Mouse (Mus musculus): ENCODE data around the gene Myocos. TPM values are rescaled to one million over a fixed set of nuclear protein-coding genes. Genes with fewer than 3 reads are reported as not detected.

The Myocos gene
- polyA plus RNA-seq, 1 experiment from 2014 or later: not detected

- no peaks in the 10 kb centered on the region for H3K9me3 ChIP-seq (ENCODE audit: low read length)
- H3K4me3 ChIP-seq (ENCODE audit: low read length): no peak overlapping the region
- no peak overlapping the region for H3K27ac ChIP-seq (ENCODE audit: low read length)
- no peak overlapping the region for H3K9ac ChIP-seq (replicated peaks; ENCODE audit: low read length)
- H3K4me1 ChIP-seq (ENCODE audit: insufficient read depth, low read length): no peaks in the 10 kb centered on the region
- H3K4me2 ChIP-seq (replicated peaks; ENCODE audit: low read depth, low read length): no peak overlapping the region
- H3K27me3 ChIP-seq (ENCODE audit: insufficient read depth, low read length): no peaks in the 10 kb centered on the region
- no peak for ATAC-seq (ENCODE audit: low FRiP score, low TSS enrichment)
- H3K36me3 ChIP-seq (ENCODE audit: insufficient read depth, low read length): no peaks in the 10 kb centered on the region
- WGBS: 20% methylated on average over 4 of the region's 4 CpGs
Measured at GRCm38 (mm10) chr1:162623895-162624294, 34.1 kb downstream of the Myocos start.

DNA sequence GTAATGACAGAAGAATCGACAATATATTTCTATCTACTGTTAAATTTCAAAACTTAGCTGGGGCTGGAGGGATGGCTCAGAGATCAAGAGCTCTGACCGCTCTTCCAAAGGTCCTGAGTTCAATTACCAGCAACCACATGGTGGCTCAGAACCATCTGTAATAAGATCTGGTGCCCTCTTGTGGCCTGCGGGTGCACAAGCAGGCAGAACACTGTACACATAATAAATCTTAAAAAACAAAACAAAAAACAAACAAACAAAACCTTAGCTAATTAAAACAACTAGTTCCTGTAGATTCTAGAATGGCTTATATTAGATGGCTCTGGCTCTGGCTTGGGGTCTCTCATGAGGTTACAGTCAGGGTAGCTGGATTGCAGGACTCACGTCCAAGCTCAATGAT, 37.5 kb downstream of the Myocos start:
- Histone ChIP-seq H3K27me3 (ENCODE audit: insufficient read depth, low read length) (no peaks in the 10 kb centered on the region), H3K27ac (ENCODE audit: low read length) (no peak overlapping the region), H3K9me3 (ENCODE audit: low read length) (no peaks in the 10 kb centered on the region), H3K36me3 (ENCODE audit: insufficient read depth, low read length) (no peaks in the 10 kb centered on the region), H3K4me2 (replicated peaks; ENCODE audit: low read depth, low read length) (no peak overlapping the region), H3K4me3 (ENCODE audit: low read length) (no peak overlapping the region), H3K4me1 (ENCODE audit: insufficient read depth, low read length) (no peaks in the 10 kb centered on the region), H3K9ac (replicated peaks; ENCODE audit: low read length) (no peak overlapping the region)
- WGBS: 72% methylated on average over 4 of the region's 4 CpGs
- ATAC-seq (ENCODE audit: low FRiP score, low TSS enrichment): no peak

DNA sequence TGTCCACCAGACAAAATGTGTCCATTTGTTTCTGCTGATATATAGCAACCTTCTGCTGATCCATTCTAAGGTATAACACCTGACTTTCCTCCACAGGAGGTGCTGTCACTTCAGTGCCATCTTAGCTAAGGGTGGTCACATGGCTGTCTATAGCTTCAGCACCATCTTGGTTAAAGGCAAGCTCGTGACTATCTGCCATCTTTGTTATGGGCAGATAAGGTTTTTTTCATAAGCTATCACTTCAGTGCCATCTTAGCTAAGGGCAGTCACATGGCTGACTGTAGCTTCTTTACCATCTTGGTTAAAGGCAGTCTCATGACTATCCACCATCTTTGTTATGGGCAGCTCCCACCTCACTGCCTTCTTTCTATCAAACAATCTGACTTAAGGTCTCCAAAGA, 42.5 kb downstream of the Myocos start:
- no peaks in the 10 kb centered on the region for H3K4me1 ChIP-seq (ENCODE audit: insufficient read depth, low read length)
- no peak overlapping the region for H3K27ac ChIP-seq (ENCODE audit: low read length)
- H3K36me3 ChIP-seq (ENCODE audit: insufficient read depth, low read length): no peaks in the 10 kb centered on the region
- no peaks in the 10 kb centered on the region for H3K9me3 ChIP-seq (ENCODE audit: low read length)
- 81% methylated on average over 1 of the region's 1 CpGs for WGBS
- no peaks in the 10 kb centered on the region for H3K27me3 ChIP-seq (ENCODE audit: insufficient read depth, low read length)
- no peak for ATAC-seq (ENCODE audit: low FRiP score, low TSS enrichment)
- no peak overlapping the region for H3K4me2 ChIP-seq (replicated peaks; ENCODE audit: low read depth, low read length)
- H3K4me3 ChIP-seq (ENCODE audit: low read length): no peak overlapping the region
- H3K9ac ChIP-seq (replicated peaks; ENCODE audit: low read length): no peak overlapping the region

DNA sequence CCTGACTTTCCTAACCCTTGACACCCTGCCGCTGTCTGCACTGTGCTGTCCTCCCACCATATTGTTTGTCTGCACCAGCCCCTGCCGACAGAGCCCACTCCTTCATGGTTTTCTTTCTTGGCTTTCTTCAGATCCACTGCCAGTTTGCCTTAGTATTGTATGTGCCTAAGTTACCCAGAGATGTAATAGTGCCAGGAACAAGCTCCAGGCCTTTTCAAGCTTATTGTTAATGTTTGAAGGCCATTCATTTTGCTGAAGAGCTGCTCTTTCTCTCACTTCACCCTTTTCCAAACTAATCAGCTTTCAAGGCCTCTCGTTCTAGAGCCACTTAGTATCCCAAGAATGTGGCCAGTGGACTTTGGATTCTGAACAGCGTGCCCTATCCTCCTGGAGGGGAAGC, 46.8 kb downstream of the Myocos start:
- no peaks in the 10 kb centered on the region for H3K9me3 ChIP-seq (ENCODE audit: low read length)
- ATAC-seq (ENCODE audit: low FRiP score, low TSS enrichment): no peak
- WGBS: 80% methylated on average over 4 of the region's 4 CpGs

GRCm38 (mm10) chr1:162609633-162610250, 48.3 kb downstream of the Myocos start:
- no peaks in the 10 kb centered on the region for H3K36me3 ChIP-seq (ENCODE audit: insufficient read depth, low read length)
- H3K27ac ChIP-seq (ENCODE audit: low read length): no peak overlapping the region
- H3K4me2 ChIP-seq (replicated peaks; ENCODE audit: low read depth, low read length): no peak overlapping the region
- WGBS: 51% methylated on average over 9 of the region's 9 CpGs
- ATAC-seq (ENCODE audit: low FRiP score, low TSS enrichment): no peak
- no peak overlapping the region for H3K9ac ChIP-seq (replicated peaks; ENCODE audit: low read length)
- H3K9me3 ChIP-seq (ENCODE audit: low read length): no peaks in the 10 kb centered on the region
- no peaks in the 10 kb centered on the region for H3K27me3 ChIP-seq (ENCODE audit: insufficient read depth, low read length)
- no peak overlapping the region for H3K4me3 ChIP-seq (ENCODE audit: low read length)
- H3K4me1 ChIP-seq (ENCODE audit: insufficient read depth, low read length): no peaks in the 10 kb centered on the region

More for the DNA sequence above, 46.8 kb downstream of the Myocos start:
- H3K36me3 ChIP-seq (ENCODE audit: insufficient read depth, low read length): no peaks in the 10 kb centered on the region
- no peaks in the 10 kb centered on the region for H3K27me3 ChIP-seq (ENCODE audit: insufficient read depth, low read length)
- H3K4me2 ChIP-seq (replicated peaks; ENCODE audit: low read depth, low read length): no peak overlapping the region
- no peak overlapping the region for H3K4me3 ChIP-seq (ENCODE audit: low read length)
- no peak overlapping the region for H3K9ac ChIP-seq (replicated peaks; ENCODE audit: low read length)
- no peak overlapping the region for H3K27ac ChIP-seq (ENCODE audit: low read length)
- H3K4me1 ChIP-seq (ENCODE audit: insufficient read depth, low read length): no peaks in the 10 kb centered on the region

DNA sequence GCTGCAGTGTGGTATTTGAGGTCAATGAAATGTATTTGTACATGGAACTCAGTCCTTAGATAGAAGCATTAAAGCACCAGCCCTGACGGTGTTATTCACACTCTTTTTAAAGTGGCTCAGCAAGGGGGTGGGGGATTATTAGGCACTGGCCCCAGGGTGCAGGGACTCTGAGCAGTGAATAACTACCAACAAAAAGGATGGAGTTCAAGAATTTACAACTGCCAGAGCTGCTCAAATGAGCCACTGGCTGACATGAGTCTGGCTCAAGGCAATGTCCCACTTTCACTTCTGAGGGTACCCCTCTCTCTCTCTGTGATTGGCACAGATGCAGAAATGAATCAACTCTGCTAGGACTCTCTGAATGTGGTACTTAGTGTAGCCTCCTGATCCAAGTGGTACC, 49.9 kb downstream of the Myocos start:
- no peak overlapping the region for H3K27ac ChIP-seq (ENCODE audit: low read length)
- no peak overlapping the region for H3K9ac ChIP-seq (replicated peaks; ENCODE audit: low read length)
- WGBS: 7% methylated on average over 1 of the region's 1 CpGs
- no peaks in the 10 kb centered on the region for H3K36me3 ChIP-seq (ENCODE audit: insufficient read depth, low read length)
- no peaks in the 10 kb centered on the region for H3K9me3 ChIP-seq (ENCODE audit: low read length)
- no peak for ATAC-seq (ENCODE audit: low FRiP score, low TSS enrichment)
- no peaks in the 10 kb centered on the region for H3K4me1 ChIP-seq (ENCODE audit: insufficient read depth, low read length)
- no peak overlapping the region for H3K4me3 ChIP-seq (ENCODE audit: low read length)
- no peak overlapping the region for H3K4me2 ChIP-seq (replicated peaks; ENCODE audit: low read depth, low read length)
- no peaks in the 10 kb centered on the region for H3K27me3 ChIP-seq (ENCODE audit: insufficient read depth, low read length)

DNA sequence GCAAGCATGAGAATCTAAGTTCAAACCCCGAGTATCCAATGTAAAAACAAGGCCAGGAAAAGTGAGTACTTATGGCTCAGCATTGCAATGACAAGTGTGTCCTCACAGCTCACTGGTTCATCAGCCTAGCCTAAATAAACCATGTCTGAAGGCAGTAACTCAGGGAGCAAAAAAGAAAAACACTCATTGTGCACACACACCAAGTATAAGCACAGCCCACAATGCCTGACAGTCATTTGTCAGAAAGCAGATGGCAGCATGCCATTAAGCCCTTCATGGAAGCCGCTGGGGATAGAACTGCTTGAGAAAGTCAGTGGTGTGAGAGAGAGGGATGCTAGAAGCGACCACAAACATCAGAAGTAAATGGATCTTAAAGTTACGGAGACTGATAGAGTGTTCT, 56.7 kb downstream of the Myocos start:
- Histone ChIP-seq H3K4me3 (ENCODE audit: low read length) (no peak overlapping the region), H3K9me3 (ENCODE audit: low read length) (no peaks in the 10 kb centered on the region), H3K4me2 (replicated peaks; ENCODE audit: low read depth, low read length) (no peak overlapping the region), H3K27me3 (ENCODE audit: insufficient read depth, low read length) (no peaks in the 10 kb centered on the region), H3K9ac (replicated peaks; ENCODE audit: low read length) (no peak overlapping the region), H3K4me1 (ENCODE audit: insufficient read depth, low read length) (no peaks in the 10 kb centered on the region), H3K27ac (ENCODE audit: low read length) (no peak overlapping the region), H3K36me3 (ENCODE audit: insufficient read depth, low read length) (peaks cover 25% of the 10 kb centered on the region)
- no peak for ATAC-seq (ENCODE audit: low FRiP score, low TSS enrichment)
- 73% methylated on average over 4 of the region's 4 CpGs for WGBS

- peaks cover 25% of the 10 kb centered on the region for H3K36me3 ChIP-seq (ENCODE audit: insufficient read depth, low read length)
- H3K4me1 ChIP-seq (ENCODE audit: insufficient read depth, low read length): no peaks in the 10 kb centered on the region
- WGBS: 94% methylated on average over 5 of the region's 5 CpGs
- H3K9me3 ChIP-seq (ENCODE audit: low read length): no peaks in the 10 kb centered on the region
- H3K4me2 ChIP-seq (replicated peaks; ENCODE audit: low read depth, low read length): no peak overlapping the region
- no peaks in the 10 kb centered on the region for H3K27me3 ChIP-seq (ENCODE audit: insufficient read depth, low read length)
- H3K27ac ChIP-seq (ENCODE audit: low read length): no peak overlapping the region
- no peak overlapping the region for H3K9ac ChIP-seq (replicated peaks; ENCODE audit: low read length)
- no peak for ATAC-seq (ENCODE audit: low FRiP score, low TSS enrichment)
- no peak overlapping the region for H3K4me3 ChIP-seq (ENCODE audit: low read length)
Measured at GRCm38 (mm10) chr1:162599617-162600016, 58.4 kb downstream of the Myocos start.

GRCm38 (mm10) chr1:162597379-162598102, 60.5 kb downstream of the Myocos start:
- 78% methylated on average over 3 of the region's 3 CpGs for WGBS
- Histone ChIP-seq H3K27me3 (ENCODE audit: insufficient read depth, low read length) (no peaks in the 10 kb centered on the region), H3K4me2 (replicated peaks; ENCODE audit: low read depth, low read length) (no peak overlapping the region), H3K36me3 (ENCODE audit: insufficient read depth, low read length) (peaks cover 25% of the 10 kb centered on the region), H3K27ac (ENCODE audit: low read length) (no peak overlapping the region), H3K9me3 (ENCODE audit: low read length) (no peaks in the 10 kb centered on the region), H3K4me3 (ENCODE audit: low read length) (no peak overlapping the region), H3K9ac (replicated peaks; ENCODE audit: low read length) (no peak overlapping the region), H3K4me1 (ENCODE audit: insufficient read depth, low read length) (no peaks in the 10 kb centered on the region)
- ATAC-seq (ENCODE audit: low FRiP score, low TSS enrichment): no peak
